Mouse (Mus musculus): ENCODE measurements at regions not wholly inside any gene's neighbourhood (a gene's known extent, or its start where the extent isn't known, plus 50 kb on each side); places are given as distances from the start of the nearest gene placed in this dataset.
A peak's percentile ranks its signal among the peaks of the same experiment; 100 is the strongest.

- no peak for ATAC-seq
Observed at GRCm38 (mm10) chr3:58317240-58317639, 97.3 kb upstream of the Tsc22d2 start.

GRCm38 (mm10) chr3:58318756-58319155, 95.8 kb upstream of the Tsc22d2 start:
- WGBS, result 93% methylated on average over 2 of the region's 2 CpGs
- Histone ChIP-seq H3K4me3 (ENCODE audit: low read length) (no peak overlapping the region), H3K9ac (ENCODE audit: low read depth, low read length) (no peak overlapping the region), H3K36me3 (ENCODE audit: control insufficient read depth, insufficient read depth, low read length) (no peaks in the 10 kb centered on the region), H3K27ac (ENCODE audit: low read depth, low read length) (no peak overlapping the region), H3K4me2 (ENCODE audit: low read length) (no peak overlapping the region), H3K9me3 (ENCODE audit: control insufficient read depth, low read length) (no peaks in the 10 kb centered on the region), H3K27me3 (replicated peaks; ENCODE audit: control insufficient read depth, insufficient read depth, low read length) (no peaks in the 10 kb centered on the region), H3K4me1 (ENCODE audit: control insufficient read depth, insufficient read depth, low read depth, low read length) (no peaks in the 10 kb centered on the region)
- ATAC-seq, result no peak

More at GRCm38 (mm10) chr3:58317240-58317639, 97.3 kb upstream of the Tsc22d2 start:
- Histone ChIP-seq H3K9me3 (ENCODE audit: control insufficient read depth, low read length) (no peaks in the 10 kb centered on the region), H3K4me1 (ENCODE audit: control insufficient read depth, insufficient read depth, low read depth, low read length) (no peaks in the 10 kb centered on the region), H3K36me3 (ENCODE audit: control insufficient read depth, insufficient read depth, low read length) (no peaks in the 10 kb centered on the region), H3K27me3 (replicated peaks; ENCODE audit: control insufficient read depth, insufficient read depth, low read length) (no peaks in the 10 kb centered on the region), H3K9ac (ENCODE audit: low read depth, low read length) (no peak overlapping the region), H3K27ac (ENCODE audit: low read depth, low read length) (no peak overlapping the region), H3K4me3 (ENCODE audit: low read length) (no peak overlapping the region), H3K4me2 (ENCODE audit: low read length) (no peak overlapping the region)
- 55% methylated on average over 2 of the region's 2 CpGs for WGBS

GRCm38 (mm10) chr3:58319463-58319862, 95.1 kb upstream of the Tsc22d2 start:
- Histone ChIP-seq H3K9ac (ENCODE audit: low read depth, low read length) (no peak overlapping the region), H3K9me3 (ENCODE audit: control insufficient read depth, low read length) (no peaks in the 10 kb centered on the region), H3K36me3 (ENCODE audit: control insufficient read depth, insufficient read depth, low read length) (no peaks in the 10 kb centered on the region), H3K27me3 (replicated peaks; ENCODE audit: control insufficient read depth, insufficient read depth, low read length) (no peaks in the 10 kb centered on the region), H3K4me1 (ENCODE audit: control insufficient read depth, insufficient read depth, low read depth, low read length) (no peaks in the 10 kb centered on the region), H3K4me2 (ENCODE audit: low read length) (no peak overlapping the region), H3K4me3 (ENCODE audit: low read length) (no peak overlapping the region), H3K27ac (ENCODE audit: low read depth, low read length) (no peak overlapping the region)
- no peak for ATAC-seq
- WGBS, result 88% methylated on average over 1 of the region's 1 CpGs

- Histone ChIP-seq H3K4me1 (ENCODE audit: control insufficient read depth, insufficient read depth, low read depth, low read length) (no peaks in the 10 kb centered on the region), H3K4me2 (ENCODE audit: low read length) (no peak overlapping the region), H3K27ac (ENCODE audit: low read depth, low read length) (no peak overlapping the region), H3K9ac (ENCODE audit: low read depth, low read length) (no peak overlapping the region), H3K36me3 (ENCODE audit: control insufficient read depth, insufficient read depth, low read length) (no peaks in the 10 kb centered on the region), H3K4me3 (ENCODE audit: low read length) (no peak overlapping the region), H3K9me3 (ENCODE audit: control insufficient read depth, low read length) (no peaks in the 10 kb centered on the region), H3K27me3 (replicated peaks; ENCODE audit: control insufficient read depth, insufficient read depth, low read length) (no peaks in the 10 kb centered on the region)
- ATAC-seq, result no peak
- 80% methylated on average over 4 of the region's 4 CpGs for WGBS
Observed at GRCm38 (mm10) chr3:58320812-58321211, 93.7 kb upstream of the Tsc22d2 start.

GRCm38 (mm10) chr3:58322322-58322721, 92.2 kb upstream of the Tsc22d2 start:
- Histone ChIP-seq H3K4me3 (ENCODE audit: low read length) (no peak overlapping the region), H3K4me2 (ENCODE audit: low read length) (no peak overlapping the region), H3K9ac (ENCODE audit: low read depth, low read length) (no peak overlapping the region), H3K4me1 (ENCODE audit: control insufficient read depth, insufficient read depth, low read depth, low read length) (no peaks in the 10 kb centered on the region), H3K27me3 (replicated peaks; ENCODE audit: control insufficient read depth, insufficient read depth, low read length) (no peaks in the 10 kb centered on the region), H3K36me3 (ENCODE audit: control insufficient read depth, insufficient read depth, low read length) (no peaks in the 10 kb centered on the region), H3K9me3 (ENCODE audit: control insufficient read depth, low read length) (no peaks in the 10 kb centered on the region), H3K27ac (ENCODE audit: low read depth, low read length) (no peak overlapping the region)
- WGBS, result 93% methylated on average over 1 of the region's 1 CpGs
- ATAC-seq, result no peak

- no peak overlapping the region for H3K4me2 ChIP-seq (ENCODE audit: low read length)
- WGBS, result 86% methylated on average over 2 of the region's 2 CpGs
Observed at GRCm38 (mm10) chr3:58327721-58328120, 86.8 kb upstream of the Tsc22d2 start.

GRCm38 (mm10) chr3:58330186-58330585, 84.3 kb upstream of the Tsc22d2 start:
- Histone ChIP-seq H3K4me3 (ENCODE audit: low read length) (no peak overlapping the region), H3K27ac (ENCODE audit: low read depth, low read length) (no peak overlapping the region), H3K9me3 (ENCODE audit: control insufficient read depth, low read length) (no peaks in the 10 kb centered on the region), H3K27me3 (replicated peaks; ENCODE audit: control insufficient read depth, insufficient read depth, low read length) (no peaks in the 10 kb centered on the region), H3K4me2 (ENCODE audit: low read length) (no peak overlapping the region), H3K9ac (ENCODE audit: low read depth, low read length) (no peak overlapping the region), H3K4me1 (ENCODE audit: control insufficient read depth, insufficient read depth, low read depth, low read length) (no peaks in the 10 kb centered on the region), H3K36me3 (ENCODE audit: control insufficient read depth, insufficient read depth, low read length) (no peaks in the 10 kb centered on the region)
- peak; percentile 86 for ATAC-seq
- WGBS, result 73% methylated on average over 2 of the region's 2 CpGs

More at GRCm38 (mm10) chr3:58327721-58328120, 86.8 kb upstream of the Tsc22d2 start:
- Histone ChIP-seq H3K4me3 (ENCODE audit: low read length) (no peak overlapping the region), H3K9me3 (ENCODE audit: control insufficient read depth, low read length) (no peaks in the 10 kb centered on the region), H3K9ac (ENCODE audit: low read depth, low read length) (no peak overlapping the region), H3K27ac (ENCODE audit: low read depth, low read length) (no peak overlapping the region), H3K27me3 (replicated peaks; ENCODE audit: control insufficient read depth, insufficient read depth, low read length) (no peaks in the 10 kb centered on the region), H3K36me3 (ENCODE audit: control insufficient read depth, insufficient read depth, low read length) (no peaks in the 10 kb centered on the region), H3K4me1 (ENCODE audit: control insufficient read depth, insufficient read depth, low read depth, low read length) (no peaks in the 10 kb centered on the region)
- no peak for ATAC-seq

- Histone ChIP-seq H3K36me3 (ENCODE audit: control insufficient read depth, insufficient read depth, low read length) (no peaks in the 10 kb centered on the region), H3K4me1 (ENCODE audit: control insufficient read depth, insufficient read depth, low read depth, low read length) (peaks cover 3% of the 10 kb centered on the region), H3K4me3 (ENCODE audit: low read length) (no peak overlapping the region), H3K9me3 (ENCODE audit: control insufficient read depth, low read length) (no peaks in the 10 kb centered on the region), H3K27ac (ENCODE audit: low read depth, low read length) (no peak overlapping the region), H3K9ac (ENCODE audit: low read depth, low read length) (no peak overlapping the region), H3K4me2 (ENCODE audit: low read length) (no peak overlapping the region), H3K27me3 (replicated peaks; ENCODE audit: control insufficient read depth, insufficient read depth, low read length) (no peaks in the 10 kb centered on the region)
- ATAC-seq, result no peak
- 69% methylated on average over 7 of the region's 7 CpGs for WGBS
Observed at GRCm38 (mm10) chr3:58333997-58334396, 80.5 kb upstream of the Tsc22d2 start.

GRCm38 (mm10) chr3:58335277-58335676, 79.2 kb upstream of the Tsc22d2 start:
- Histone ChIP-seq H3K4me1 (ENCODE audit: control insufficient read depth, insufficient read depth, low read depth, low read length) (peaks cover 3% of the 10 kb centered on the region), H3K27ac (ENCODE audit: low read depth, low read length) (no peak overlapping the region), H3K4me3 (ENCODE audit: low read length) (no peak overlapping the region), H3K36me3 (ENCODE audit: control insufficient read depth, insufficient read depth, low read length) (no peaks in the 10 kb centered on the region), H3K4me2 (ENCODE audit: low read length) (no peak overlapping the region), H3K9me3 (ENCODE audit: control insufficient read depth, low read length) (no peaks in the 10 kb centered on the region), H3K27me3 (replicated peaks; ENCODE audit: control insufficient read depth, insufficient read depth, low read length) (no peaks in the 10 kb centered on the region), H3K9ac (ENCODE audit: low read depth, low read length) (no peak overlapping the region)
- no peak for ATAC-seq
- WGBS, result 55% methylated on average over 6 of the region's 6 CpGs

GRCm38 (mm10) chr3:58336135-58336534, 78.4 kb upstream of the Tsc22d2 start:
- H3K9ac ChIP-seq (ENCODE audit: low read depth, low read length), result no peak overlapping the region
- no peak overlapping the region for H3K27ac ChIP-seq (ENCODE audit: low read depth, low read length)
- no peaks in the 10 kb centered on the region for H3K27me3 ChIP-seq (replicated peaks; ENCODE audit: control insufficient read depth, insufficient read depth, low read length)
- peaks cover 3% of the 10 kb centered on the region for H3K4me1 ChIP-seq (ENCODE audit: control insufficient read depth, insufficient read depth, low read depth, low read length)
- H3K9me3 ChIP-seq (ENCODE audit: control insufficient read depth, low read length), result no peaks in the 10 kb centered on the region
- no peaks in the 10 kb centered on the region for H3K36me3 ChIP-seq (ENCODE audit: control insufficient read depth, insufficient read depth, low read length)
- H3K4me2 ChIP-seq (ENCODE audit: low read length), result no peak overlapping the region
- no peak overlapping the region for H3K4me3 ChIP-seq (ENCODE audit: low read length)
- WGBS, result 35% methylated on average over 5 of the region's 5 CpGs
- no peak for ATAC-seq

Data from hindbrain, embryonic 16.5 days (tissue).